Mouse (Mus musculus): ENCODE data around the gene Dnmt3b. TPM values are rescaled to one million over a fixed set of nuclear protein-coding genes. Genes with fewer than 3 reads are reported as not detected.
"Not testable (repeated sequence)": the region's sequence is repeated elsewhere in the genome, so short reads cannot be mapped to it uniquely, and the experiment has no call there.

The Dnmt3b gene
- polyA plus RNA-seq, 1 experiment from 2014 or later = 12.8 TPM

DNA sequence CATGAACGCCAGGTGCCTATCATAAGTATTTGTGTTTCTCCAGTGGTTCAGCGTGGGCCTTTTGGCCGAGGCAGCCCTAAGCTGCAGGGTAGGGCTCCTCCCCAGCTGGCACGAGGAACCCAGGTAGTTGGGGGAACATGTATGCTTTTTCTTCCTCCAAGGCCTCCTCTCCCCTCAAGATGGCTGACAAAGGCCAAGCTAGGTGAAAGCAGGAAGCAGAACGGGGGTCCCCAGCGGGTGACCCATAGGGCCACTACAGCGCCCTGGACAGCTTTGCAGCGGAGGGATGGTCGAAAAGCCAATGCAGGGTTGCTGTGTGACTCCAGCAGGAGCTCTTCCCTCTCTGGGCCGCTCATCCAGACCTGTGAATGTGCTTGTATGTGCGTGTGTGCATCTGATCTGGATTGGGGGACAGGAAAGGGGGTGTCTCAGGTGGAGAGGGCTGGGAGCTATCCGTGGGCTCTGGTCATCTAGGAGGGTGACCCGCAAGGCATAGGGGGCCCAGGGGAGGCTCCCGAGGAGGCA, 415 bp upstream of the Dnmt3b start:
- no peak for ATAC-seq (ENCODE audit: insufficient number of reproducible peaks, insufficient read depth, low FRiP score, low read depth)
- H3K4me1 ChIP-seq (ENCODE audit: control insufficient read depth, insufficient read depth, low read length) = peaks cover 10% of the 10 kb centered on the region; the same call in 1 of the 2 replicates
- H3K27me3 ChIP-seq (ENCODE audit: control insufficient read depth, insufficient read depth, low read length) = no peaks in the 10 kb centered on the region
- no peak overlapping the region for H3K27ac ChIP-seq (ENCODE audit: low read length)
- peak overlapping the region; percentile 94 for H3K4me2 ChIP-seq (replicated peaks; ENCODE audit: low read depth, low read length)
- H3K9me3 ChIP-seq (ENCODE audit: control insufficient read depth, low read depth, low read length) = no peaks in the 10 kb centered on the region
- 19% methylated on average over 14 of the region's 14 CpGs for WGBS
- no peaks in the 10 kb centered on the region for H3K36me3 ChIP-seq (ENCODE audit: control insufficient read depth, insufficient read depth, low read length)
- peak overlapping the region; percentile 74 for H3K9ac ChIP-seq (replicated peaks; ENCODE audit: low read depth, low read length)
- peak overlapping the region; percentile 78 for H3K4me3 ChIP-seq (ENCODE audit: low read depth, low read length)

GRCm38 (mm10) chr2:153650014-153650687, 901 bp downstream of the Dnmt3b start:
- Histone ChIP-seq H3K36me3 (ENCODE audit: control insufficient read depth, insufficient read depth, low read length) (no peaks in the 10 kb centered on the region), H3K9me3 (ENCODE audit: control insufficient read depth, low read depth, low read length) (no peaks in the 10 kb centered on the region), H3K27me3 (ENCODE audit: control insufficient read depth, insufficient read depth, low read length) (no peaks in the 10 kb centered on the region), H3K9ac (replicated peaks; ENCODE audit: low read depth, low read length) (peak overlapping the region; percentile 74), H3K4me2 (replicated peaks; ENCODE audit: low read depth, low read length) (peak overlapping the region; percentile 94), H3K4me3 (ENCODE audit: low read depth, low read length) (peak overlapping the region; percentile 78), H3K4me1 (ENCODE audit: control insufficient read depth, insufficient read depth, low read length) (peaks cover 10% of the 10 kb centered on the region; the same call in 1 of the 2 replicates), H3K27ac (ENCODE audit: low read length) (no peak overlapping the region)
- WGBS = 3% methylated on average over 28 of the region's 28 CpGs
- ATAC-seq (ENCODE audit: insufficient number of reproducible peaks, insufficient read depth, low FRiP score, low read depth) = peak; percentile 60

- WGBS = 57% methylated on average over 3 of the region's 3 CpGs
- H3K9me3 ChIP-seq (ENCODE audit: control insufficient read depth, low read depth, low read length) = no peaks in the 10 kb centered on the region
- H3K27ac ChIP-seq (ENCODE audit: low read length) = no peak overlapping the region
- H3K27me3 ChIP-seq (ENCODE audit: control insufficient read depth, insufficient read depth, low read length) = no peaks in the 10 kb centered on the region
- peaks cover 10% of the 10 kb centered on the region; the same call in 1 of the 2 replicates for H3K4me1 ChIP-seq (ENCODE audit: control insufficient read depth, insufficient read depth, low read length)
- no peak for ATAC-seq (ENCODE audit: insufficient number of reproducible peaks, insufficient read depth, low FRiP score, low read depth)
- H3K9ac ChIP-seq (replicated peaks; ENCODE audit: low read depth, low read length) = no peak overlapping the region
- no peak overlapping the region for H3K4me2 ChIP-seq (replicated peaks; ENCODE audit: low read depth, low read length)
- H3K4me3 ChIP-seq (ENCODE audit: low read depth, low read length) = no peak overlapping the region
- H3K36me3 ChIP-seq (ENCODE audit: control insufficient read depth, insufficient read depth, low read length) = no peaks in the 10 kb centered on the region
Observed at GRCm38 (mm10) chr2:153651681-153652080, 2.4 kb downstream of the Dnmt3b start.

DNA sequence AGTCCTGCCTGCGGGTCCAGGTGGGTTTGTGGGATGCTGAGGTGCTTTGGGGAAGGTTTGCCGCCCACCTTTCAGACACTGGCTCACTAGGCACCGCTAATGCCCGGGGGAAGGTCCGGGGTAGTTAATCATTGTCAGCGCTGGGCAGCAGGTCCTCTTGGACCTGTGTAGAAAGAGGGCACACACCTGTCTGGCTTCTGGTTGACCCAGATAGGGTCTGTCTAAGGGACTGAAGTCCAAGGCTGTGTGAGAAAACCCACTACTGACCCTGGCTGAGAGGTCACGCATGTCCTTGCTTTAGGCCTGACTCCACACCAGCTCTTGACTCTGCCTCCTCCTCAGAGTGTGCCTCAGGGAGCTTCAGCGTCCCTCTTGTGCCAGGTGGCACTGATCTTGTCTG, 8.4 kb downstream of the Dnmt3b start:
- not testable (repeated sequence) for H3K4me1 ChIP-seq (ENCODE audit: control insufficient read depth, insufficient read depth, low read length); ATAC-seq (ENCODE audit: insufficient number of reproducible peaks, insufficient read depth, low FRiP score, low read depth); H3K27me3 ChIP-seq (ENCODE audit: control insufficient read depth, insufficient read depth, low read length); H3K36me3 ChIP-seq (ENCODE audit: control insufficient read depth, insufficient read depth, low read length); H3K4me3 ChIP-seq (ENCODE audit: low read depth, low read length); H3K9ac ChIP-seq (replicated peaks; ENCODE audit: low read depth, low read length); H3K27ac ChIP-seq (ENCODE audit: low read length); H3K9me3 ChIP-seq (ENCODE audit: control insufficient read depth, low read depth, low read length); H3K4me2 ChIP-seq (replicated peaks; ENCODE audit: low read depth, low read length)
- WGBS = 78% methylated on average over 6 of the region's 8 CpGs

DNA sequence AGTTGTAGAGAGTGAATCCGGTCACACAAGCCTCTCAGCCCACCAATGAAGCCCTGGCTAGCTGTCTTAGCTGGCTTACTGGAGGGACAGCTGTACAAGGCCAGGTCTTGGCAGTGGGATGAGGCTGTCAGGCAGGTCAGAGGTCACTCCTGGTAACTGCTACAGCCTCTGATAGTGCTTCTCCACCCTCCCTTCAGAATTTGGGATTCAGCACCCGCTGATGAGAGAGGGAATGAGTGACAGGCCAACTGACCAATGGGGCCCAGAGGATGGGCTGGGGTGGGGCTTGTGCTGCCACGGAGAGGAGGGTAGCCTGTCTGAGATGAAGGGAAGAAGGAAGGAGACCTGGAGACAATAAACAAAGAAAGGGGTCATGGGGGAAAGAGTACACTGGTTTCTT, 11.4 kb downstream of the Dnmt3b start:
- no peak for ATAC-seq (ENCODE audit: insufficient number of reproducible peaks, insufficient read depth, low FRiP score, low read depth)
- Histone ChIP-seq H3K9ac (replicated peaks; ENCODE audit: low read depth, low read length) (no peak overlapping the region), H3K27me3 (ENCODE audit: control insufficient read depth, insufficient read depth, low read length) (no peaks in the 10 kb centered on the region), H3K27ac (ENCODE audit: low read length) (no peak overlapping the region), H3K4me1 (ENCODE audit: control insufficient read depth, insufficient read depth, low read length) (no peaks in the 10 kb centered on the region), H3K4me3 (ENCODE audit: low read depth, low read length) (no peak overlapping the region), H3K36me3 (ENCODE audit: control insufficient read depth, insufficient read depth, low read length) (peaks cover under 1% of the 10 kb centered on the region; the same call in 1 of the 2 replicates), H3K4me2 (replicated peaks; ENCODE audit: low read depth, low read length) (no peak overlapping the region), H3K9me3 (ENCODE audit: control insufficient read depth, low read depth, low read length) (no peaks in the 10 kb centered on the region)
- WGBS = 31% methylated on average over 3 of the region's 3 CpGs

GRCm38 (mm10) chr2:153665401-153665800, 16.2 kb downstream of the Dnmt3b start:
- Histone ChIP-seq H3K9me3 (ENCODE audit: control insufficient read depth, low read depth, low read length) (no peaks in the 10 kb centered on the region), H3K27me3 (ENCODE audit: control insufficient read depth, insufficient read depth, low read length) (no peaks in the 10 kb centered on the region), H3K27ac (ENCODE audit: low read length) (no peak overlapping the region), H3K4me3 (ENCODE audit: low read depth, low read length) (no peak overlapping the region), H3K36me3 (ENCODE audit: control insufficient read depth, insufficient read depth, low read length) (peaks cover 3% of the 10 kb centered on the region), H3K4me2 (replicated peaks; ENCODE audit: low read depth, low read length) (no peak overlapping the region), H3K9ac (replicated peaks; ENCODE audit: low read depth, low read length) (no peak overlapping the region), H3K4me1 (ENCODE audit: control insufficient read depth, insufficient read depth, low read length) (no peaks in the 10 kb centered on the region)
- no peak for ATAC-seq (ENCODE audit: insufficient number of reproducible peaks, insufficient read depth, low FRiP score, low read depth)
- 85% methylated on average over 7 of the region's 7 CpGs for WGBS

- no peaks in the 10 kb centered on the region for H3K27me3 ChIP-seq (ENCODE audit: control insufficient read depth, insufficient read depth, low read length)
- no peak overlapping the region for H3K27ac ChIP-seq (ENCODE audit: low read length)
- H3K9ac ChIP-seq (replicated peaks; ENCODE audit: low read depth, low read length) = no peak overlapping the region
- peaks cover 3% of the 10 kb centered on the region for H3K36me3 ChIP-seq (ENCODE audit: control insufficient read depth, insufficient read depth, low read length)
- H3K9me3 ChIP-seq (ENCODE audit: control insufficient read depth, low read depth, low read length) = no peaks in the 10 kb centered on the region
- H3K4me3 ChIP-seq (ENCODE audit: low read depth, low read length) = no peak overlapping the region
- H3K4me1 ChIP-seq (ENCODE audit: control insufficient read depth, insufficient read depth, low read length) = no peaks in the 10 kb centered on the region
- H3K4me2 ChIP-seq (replicated peaks; ENCODE audit: low read depth, low read length) = no peak overlapping the region
- 69% methylated on average over 7 of the region's 7 CpGs for WGBS
- ATAC-seq (ENCODE audit: insufficient number of reproducible peaks, insufficient read depth, low FRiP score, low read depth) = no peak
Observed at GRCm38 (mm10) chr2:153668754-153669376, 19.6 kb downstream of the Dnmt3b start.

DNA sequence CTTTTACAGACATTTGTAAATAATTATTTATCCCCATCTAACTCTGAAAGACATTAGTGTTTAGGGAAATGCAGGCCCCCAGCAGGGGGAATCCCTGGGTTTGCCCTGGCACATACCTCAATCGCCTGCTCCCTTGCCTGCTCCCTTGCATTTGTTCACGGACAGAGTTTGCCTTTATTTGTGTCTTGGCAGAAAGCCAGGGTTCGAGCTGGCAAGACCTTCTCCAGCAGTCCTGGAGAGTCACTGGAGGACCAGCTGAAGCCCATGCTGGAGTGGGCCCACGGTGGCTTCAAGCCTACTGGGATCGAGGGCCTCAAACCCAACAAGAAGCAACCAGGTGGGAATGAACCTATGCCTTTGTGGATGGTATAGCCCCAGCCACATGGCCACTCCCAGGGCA, 20.9 kb downstream of the Dnmt3b start:
- Histone ChIP-seq H3K9ac (replicated peaks; ENCODE audit: low read depth, low read length) (no peak overlapping the region), H3K9me3 (ENCODE audit: control insufficient read depth, low read depth, low read length) (no peaks in the 10 kb centered on the region), H3K4me1 (ENCODE audit: control insufficient read depth, insufficient read depth, low read length) (no peaks in the 10 kb centered on the region), H3K4me2 (replicated peaks; ENCODE audit: low read depth, low read length) (no peak overlapping the region), H3K4me3 (ENCODE audit: low read depth, low read length) (no peak overlapping the region), H3K27me3 (ENCODE audit: control insufficient read depth, insufficient read depth, low read length) (no peaks in the 10 kb centered on the region), H3K27ac (ENCODE audit: low read length) (no peak overlapping the region), H3K36me3 (ENCODE audit: control insufficient read depth, insufficient read depth, low read length) (peaks cover 3% of the 10 kb centered on the region)
- ATAC-seq (ENCODE audit: insufficient number of reproducible peaks, insufficient read depth, low FRiP score, low read depth) = no peak; the same call in 1 of the 2 replicates
- 65% methylated on average over 5 of the region's 5 CpGs for WGBS

Data from stomach, embryonic 14.5 days (tissue).